Comparison of ENCODE assay signal across 17 mouse cellular contexts in the genomic region with DNA sequence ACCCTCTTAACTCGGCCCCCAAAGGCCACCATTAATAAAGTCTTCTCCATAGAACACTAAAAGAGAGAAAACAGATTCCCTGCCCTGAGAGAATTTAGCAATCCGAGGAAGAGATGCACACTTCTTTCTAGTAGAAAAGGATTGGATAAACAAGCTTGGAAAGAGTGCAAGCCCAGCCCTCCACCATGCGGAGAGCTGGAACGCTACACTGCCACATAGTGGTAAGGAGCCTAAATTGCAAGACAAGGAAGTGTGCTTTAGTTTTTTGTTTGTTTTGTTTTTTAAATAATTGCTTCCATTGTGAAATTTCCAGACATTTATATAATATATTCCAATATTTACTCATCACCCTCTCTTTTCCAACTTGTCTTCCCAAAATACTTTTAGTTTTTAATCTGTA. TPM values are rescaled to one million over a fixed set of nuclear protein-coding genes. Genes with fewer than 3 reads are reported as not detected.
DNase-seq lines count a peak whose midpoint lies in the region; ATAC-seq and TF ChIP-seq lines count a peak whose summit lies in the region.
"Had no signal": no experiment of that assay in that cellular context is flagged by ENCODE, and none has a peak within 500 bp of the region (broad histone marks: within the 10 kb centered on the region; RNA-seq: fewer than 3 reads in every experiment).

No protein-coding gene starts in this region.

- no peaks in the 10 kb centered on the region for H3K9me3 ChIP-seq in liver, embryonic 14.5 days (ENCODE audit: control insufficient read depth, low read length)
- H3K9me3 ChIP-seq in CH12.LX (replicated peaks; ENCODE audit: low read length) = no peaks in the 10 kb centered on the region
- H3K9me3 ChIP-seq: forebrain, embryonic 12.5 days had no signal

- dilution Hi-C loops in CH12.LX (cut with MboI; ENCODE audit: extremely low pct_ligation_motif_present, extremely low pct_unique_long_range_greater_than_20kb, low sequenced_read_pairs) = no loop called here

- no peak overlapping the region for H3K9ac ChIP-seq in heart, adult 2 months (ENCODE audit: low read depth, low read length)
- no peak overlapping the region for H3K9ac ChIP-seq in liver, embryonic 14.5 days (replicated peaks)
- H3K9ac ChIP-seq in CH12.LX (ENCODE audit: insufficient read depth, low read depth) = no peak overlapping the region
- H3K9ac ChIP-seq: forebrain, embryonic 12.5 days had no signal

- peaks cover 4% of the 10 kb centered on the region; the same call in 1 of the 2 replicates for H3K4me1 ChIP-seq in heart, adult 2 months (ENCODE audit: control insufficient read depth, insufficient read depth, low read length)
- H3K4me1 ChIP-seq in liver, embryonic 14.5 days (replicated peaks; ENCODE audit: control insufficient read depth in 2 of 2, insufficient read depth in 2 of 2, low read length in 1 of 2) = no peaks in the 10 kb centered on the region
- H3K4me1 ChIP-seq in CH12.LX (ENCODE audit: control insufficient read depth in 1 of 2, insufficient read depth in 2 of 2) = peaks cover 3 to 18% of the 10 kb centered on the region in 2 experiments

- no peak for TF ChIP-seq EP300 in heart, adult 2 months (IDR thresholded peaks at IDR 0.05; ENCODE audit: insufficient read depth, low read depth, low read length)
- TF ChIP-seq EP300 in liver, embryonic 14.5 days (IDR thresholded peaks at IDR 0.05; ENCODE audit: low read depth) = no peak
- TF ChIP-seq EP300 in CH12.LX (IDR thresholded peaks at IDR 0.05; ENCODE audit: low read length) = no peak

- no peak overlapping the region for H3K27ac ChIP-seq in heart, adult 2 months
- H3K27ac ChIP-seq in liver, embryonic 14.5 days = no peak overlapping the region
- H3K27ac ChIP-seq in CH12.LX (ENCODE audit: insufficient read depth, low read depth) = no peak overlapping the region
- H3K27ac ChIP-seq: forebrain, embryonic 12.5 days had no signal

- in situ Hi-C loops in CH12.LX (cut with MboI; ENCODE audit: low pct_ligation_motif_present, low pct_unique_long_range_greater_than_20kb, low sequenced_read_pairs) = no loop called here
- in situ Hi-C loops in Patski (cut with MboI; ENCODE audit: low pct_unique_long_range_greater_than_20kb) = no loop called here

- no peaks in the 10 kb centered on the region for H3K27me3 ChIP-seq in heart, adult 2 months (ENCODE audit: control insufficient read depth, insufficient read depth, low read length)
- no peaks in the 10 kb centered on the region; the same call in 1 of the 2 replicates for H3K27me3 ChIP-seq in liver, embryonic 14.5 days (ENCODE audit: control insufficient read depth, insufficient read depth, low read length)
- no peaks in the 10 kb centered on the region for H3K27me3 ChIP-seq in CH12.LX (replicated peaks)
- no peaks in the 10 kb centered on the region for H3K27me3 ChIP-seq in Patski
- H3K27me3 ChIP-seq: forebrain, embryonic 12.5 days had no signal

- TF ChIP-seq CTCF in heart, adult 2 months (IDR thresholded peaks at IDR 0.05) = peak; percentile 72
- TF ChIP-seq CTCF in liver, embryonic 14.5 days (IDR thresholded peaks at IDR 0.05; ENCODE audit: low read depth) = peak; percentile 39
- TF ChIP-seq CTCF in CH12.LX (conservative IDR thresholded peaks at IDR 0.05 in 1 of 2, IDR thresholded peaks at IDR 0.05 in 1 of 2; ENCODE audit: low read depth in 2 of 2, low read length in 2 of 2) = peak; percentile 37 to 52; a peak in 3 of 4 replicates
- peak; percentile 71 for TF ChIP-seq CTCF in Patski (IDR thresholded peaks at IDR 0.05)

- 74% methylated on average over 4 of the region's 4 CpGs for WGBS in heart, adult 2 months
- WGBS in liver, embryonic 14.5 days (ENCODE audit: insufficient replicate concordance) = 59% methylated on average over 4 of the region's 4 CpGs

- CTCF ChIA-PET in Patski (lab: Charles Lee) = no interaction called here

- TF ChIP-seq RAD21 in CH12.LX (IDR thresholded peaks at IDR 0.05; ENCODE audit: low read depth, low read length) = peak; percentile 25

- H3K4me3 ChIP-seq in heart, adult 2 months = no peak overlapping the region
- H3K4me3 ChIP-seq in liver, embryonic 14.5 days (ENCODE audit: insufficient read depth in 1 of 2, low read depth in 2 of 2, low read length in 2 of 2) = no peak overlapping the region
- H3K4me3 ChIP-seq in CH12.LX (replicated peaks in 1 of 3; ENCODE audit: low read depth in 2 of 3, low read length in 2 of 3, poor library complexity in 1 of 3) = no peak overlapping the region
- H3K4me3 ChIP-seq: forebrain, embryonic 12.5 days; myocyte had no signal

- no peaks in the 10 kb centered on the region for H3K79me2 ChIP-seq in heart, adult 2 months (replicated peaks; ENCODE audit: control insufficient read depth, insufficient read depth, low read length)
- no peaks in the 10 kb centered on the region for H3K79me2 ChIP-seq in CH12.LX (replicated peaks; ENCODE audit: control insufficient read depth, extremely low read depth, insufficient read depth, poor library complexity, severe bottlenecking)

- POLR2A ChIA-PET in Patski (lab: Charles Lee) = no interaction called here

- no peak for TF ChIP-seq POLR2A in heart, adult 2 months (IDR thresholded peaks at IDR 0.05; ENCODE audit: insufficient read depth, low read depth, low read length)
- no peak for TF ChIP-seq POLR2A in CH12.LX (IDR thresholded peaks at IDR 0.05; ENCODE audit: low read depth, low read length)

- no peak for DNase-seq in heart, adult 2 months
- DNase-seq in heart, postnatal 25 days (ENCODE audit: low spot score) = no peak
- no peak for DNase-seq in liver, embryonic 14.5 days (ENCODE audit: low read depth in 3 of 3, low spot score in 3 of 3)
- no peak for DNase-seq in liver
- no peak for DNase-seq in CH12.LX (ENCODE audit: extremely low read depth)
- DNase-seq in Patski (ENCODE audit: low read depth, low spot score) = no peak
- no peak for DNase-seq in right cerebral cortex, adult 18-20 months
- DNase-seq: cerebellum, postnatal 25 days had no signal

- H3K4me2 ChIP-seq in liver, embryonic 14.5 days (ENCODE audit: low read depth) = no peak overlapping the region
- H3K4me2 ChIP-seq in CH12.LX (ENCODE audit: insufficient read depth, low read depth, poor library complexity, severe bottlenecking) = no peak overlapping the region
- H3K4me2 ChIP-seq: forebrain, embryonic 12.5 days had no signal

- H3K36me3 ChIP-seq in heart, adult 2 months (ENCODE audit: control insufficient read depth, insufficient read depth, low read length) = no peaks in the 10 kb centered on the region; the same call in 1 of the 2 replicates
- H3K36me3 ChIP-seq in liver, embryonic 14.5 days (replicated peaks; ENCODE audit: control insufficient read depth, insufficient read depth, low read depth) = no peaks in the 10 kb centered on the region
- H3K36me3 ChIP-seq in CH12.LX (replicated peaks in 1 of 2; ENCODE audit: control insufficient read depth in 1 of 2, insufficient read depth in 1 of 2, low read length in 1 of 2) = no peaks in the 10 kb centered on the region
- H3K36me3 ChIP-seq: forebrain, embryonic 12.5 days had no signal

- ATAC-seq in liver, embryonic 14.5 days (ENCODE audit: insufficient read depth) = no peak
- no peak for ATAC-seq in Patski
- ATAC-seq in frontal cortex, adult (ENCODE audit: low TSS enrichment) = no peak

- intact Hi-C loops in heart, adult 2 months (cut with DNase I) = loop anchor here (2.0 to 5.0 kb wide), 2 partner anchors 40 to 62 kb away; no protein-coding TSS in a partner anchor
- intact Hi-C loops in heart, postnatal 25 days (cut with DNase I) = no loop called here

TF ChIP-seq in CH12.LX, 34 proteins besides CTCF, POLR2A, EP300 and RAD21:
- TF ChIP-seq E2F4 (IDR thresholded peaks at IDR 0.05; ENCODE audit: insufficient replicate concordance, low read depth, low read length) (no peak), HCFC1 (IDR thresholded peaks at IDR 0.05; ENCODE audit: low read depth, low read length) (no peak), NRF1 (IDR thresholded peaks at IDR 0.05; ENCODE audit: low read depth, low read length) (no peak), ELF1 (IDR thresholded peaks at IDR 0.05; ENCODE audit: low read depth, low read length) (no peak), TBP (conservative IDR thresholded peaks at IDR 0.05; ENCODE audit: low read depth, low read length) (no peak), SMC3 (IDR thresholded peaks at IDR 0.05; ENCODE audit: low read depth, low read length) (no peak), POLR2AphosphoS2 (IDR thresholded peaks at IDR 0.05; ENCODE audit: low read depth, low read length) (no peak), MXI1 (IDR thresholded peaks at IDR 0.05; ENCODE audit: low read depth, low read length) (no peak), ZKSCAN1 (IDR thresholded peaks at IDR 0.05; ENCODE audit: borderline replicate concordance, low read depth, low read length) (no peak), KAT2A (IDR thresholded peaks at IDR 0.05; ENCODE audit: insufficient replicate concordance, low read length) (no peak), CHD2 (IDR thresholded peaks at IDR 0.05; ENCODE audit: low read length) (no peak), PAX5 (IDR thresholded peaks at IDR 0.05; ENCODE audit: low read length) (no peak), UBTF (IDR thresholded peaks at IDR 0.05; ENCODE audit: low read depth, low read length) (no peak), IRF4 (IDR thresholded peaks at IDR 0.05; ENCODE audit: low read depth, low read length) (no peak), ETS1 (conservative IDR thresholded peaks at IDR 0.05; ENCODE audit: low read depth, low read length) (no peak)

RNA-seq across cellular contexts. Expression of gene 1700086D15Rik, which starts 30.6 kb away (rescaled TPM):
- under 1 TPM in 1 of 2 experiments, not detected in 1; 0.41 TPM for total RNA-seq in heart, adult 2 months (2021)
- not detected in 2 replicates for polyA plus RNA-seq in heart, adult 2 months (2012; rRNA removed)
- total RNA-seq in heart, postnatal 25 days (2021) = under 1 TPM; 0.31 to 0.47 TPM
- polyA plus RNA-seq in liver, embryonic 14.5 days (2012; rRNA removed) = not detected in 2 replicates
- not detected in 2 replicates for polyA plus RNA-seq in liver, embryonic 14.5 days (2014; fragmentation: Nextera tagmentation; extraction: Ambion mirVana)
- total RNA-seq in CH12.LX (2012; rRNA removed) (not detected in 2 replicates), CH12.LX (2014; rRNA removed) (not detected in 2 replicates)
- polyA plus RNA-seq in CH12.LX (2012; ENCODE audit: insufficient read length, low read depth) (not detected in 2 replicates), Patski (2021) (not detected)
- total RNA-seq: adrenal gland, postnatal 25 days; hematopoietic stem cell, adult 5-6 weeks had no signal
- polyA plus RNA-seq: embryonic facial prominence, embryonic 14.5 days; intestine, embryonic 14.5 days; large intestine, adult 2 months; liver, embryonic 16.5 days; myocyte had no signal

RNA-seq across cellular contexts. Expression of gene Arhgap44, which starts 33.7 kb away (rescaled TPM):
- 10 to 100 TPM; 21.8 to 26.6 TPM for total RNA-seq in heart, adult 2 months (2021)
- polyA plus RNA-seq in heart, adult 2 months (2012; rRNA removed) = 14.9 and 16.8 TPM in 2 replicates
- 10 to 100 TPM; 20.8 to 22.4 TPM for total RNA-seq in heart, postnatal 25 days (2021)
- polyA plus RNA-seq in liver, embryonic 14.5 days (2012; rRNA removed) = 0.44 and 0.51 TPM in 2 replicates
- polyA plus RNA-seq in liver, embryonic 14.5 days (2014; fragmentation: Nextera tagmentation; extraction: Ambion mirVana) = 0.55 and 0.59 TPM in 2 replicates
- total RNA-seq in CH12.LX (2012; rRNA removed) (0.04 TPM in 1 of 2 replicates, not detected in the other), CH12.LX (2014; rRNA removed) (not detected in 2 replicates)
- polyA plus RNA-seq in CH12.LX (2012; ENCODE audit: insufficient read length, low read depth) (0.07 TPM in 1 of 2 replicates, not detected in the other), Patski (2021) (13.1 TPM)
- total RNA-seq: hematopoietic stem cell, adult 5-6 weeks had no signal
